Mouse (Mus musculus): ENCODE measurements around the gene Vmp1. TPM values are rescaled to one million over a fixed set of nuclear protein-coding genes. Genes with fewer than 3 reads are reported as not detected.

Gene Vmp1
- polyA plus RNA-seq, 1 experiment: 55.3 TPM

DNA sequence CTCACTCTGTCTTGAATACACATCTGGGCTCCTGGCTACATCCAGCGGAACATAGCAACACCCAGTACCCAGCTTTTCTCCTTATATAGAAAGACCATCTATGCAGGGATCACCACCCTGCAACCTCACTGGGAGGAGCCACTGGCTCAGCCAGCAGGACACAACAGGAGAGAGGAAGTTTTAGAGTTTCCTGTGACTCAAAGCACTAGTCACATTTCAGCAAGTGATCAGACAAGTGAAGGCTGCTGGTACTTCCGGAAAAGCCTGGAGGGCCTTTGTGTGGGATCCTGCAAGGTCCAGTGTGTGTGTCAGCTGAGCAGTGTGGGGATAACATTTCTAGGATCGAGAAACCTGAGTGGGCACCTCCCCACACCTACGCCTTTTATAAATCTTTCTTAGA lies 106.4 kb downstream of the Vmp1 start:
- H3K4me1 ChIP-seq (ENCODE audit: control insufficient read depth, insufficient read depth, low read length): peaks cover 37% of the 10 kb centered on the region
- H3K4me3 ChIP-seq (ENCODE audit: insufficient read depth, low read depth, low read length): no peak overlapping the region
- no peaks in the 10 kb centered on the region for H3K27me3 ChIP-seq (replicated peaks; ENCODE audit: control insufficient read depth, insufficient read depth, low read length)
- TF ChIP-seq CTCF (conservative IDR thresholded peaks at IDR 0.05; ENCODE audit: insufficient read depth, insufficient read length, low read depth, low read length): no peak
- no peak for TF ChIP-seq POLR2A (IDR thresholded peaks at IDR 0.05; ENCODE audit: low read depth, low read length)
- DNase-seq: peak; percentile 72
- WGBS: 57% methylated on average over 4 of the region's 4 CpGs
- H3K36me3 ChIP-seq (ENCODE audit: control insufficient read depth, insufficient read depth, low read length): no peaks in the 10 kb centered on the region
- 0 out of 2 replicates have a peak overlapping the region, but pooled peaks have one; percentile 18 for H3K27ac ChIP-seq (ENCODE audit: insufficient read depth, low read depth, low read length)

DNA sequence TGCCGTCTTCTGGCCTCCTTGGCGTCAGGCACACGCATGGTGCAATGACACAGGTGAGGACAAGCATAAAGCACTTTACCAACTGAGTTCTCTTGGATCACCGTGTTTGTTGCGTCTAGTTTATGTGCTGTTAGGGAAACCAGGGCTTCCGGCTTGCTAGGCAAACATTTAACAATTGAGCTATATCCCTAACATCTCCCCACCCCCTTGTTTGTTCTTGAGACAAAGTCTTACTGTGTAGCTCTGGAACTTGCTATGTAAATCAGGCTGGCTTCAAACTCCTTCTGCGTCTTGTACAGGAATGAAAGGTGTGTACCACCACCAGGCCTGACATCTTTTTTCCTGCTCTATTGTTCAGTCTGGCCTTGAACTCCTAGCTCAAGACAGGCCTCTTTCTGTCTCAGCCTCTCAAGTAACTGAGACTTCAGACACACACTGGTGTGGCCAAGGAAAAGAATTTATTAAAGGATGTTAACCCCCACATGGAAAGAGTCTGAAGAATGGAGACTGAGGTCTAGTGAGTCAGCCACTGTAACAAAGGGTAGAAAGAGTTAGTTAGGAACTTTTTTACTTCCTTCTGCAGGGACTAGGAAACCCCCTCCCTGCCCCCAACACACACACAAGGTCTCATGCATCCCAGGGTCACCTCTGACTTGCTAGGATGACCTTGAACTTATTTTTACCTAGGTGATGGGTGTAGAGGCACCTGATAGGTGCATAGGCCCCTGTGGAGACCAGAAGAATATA lies 107.8 kb downstream of the Vmp1 start:
- 83% methylated on average over 7 of the region's 7 CpGs for WGBS
- no peak for DNase-seq
- Histone ChIP-seq H3K4me1 (ENCODE audit: control insufficient read depth, insufficient read depth, low read length) (peaks cover 32% of the 10 kb centered on the region), H3K27me3 (replicated peaks; ENCODE audit: control insufficient read depth, insufficient read depth, low read length) (no peaks in the 10 kb centered on the region), H3K4me3 (ENCODE audit: insufficient read depth, low read depth, low read length) (no peak overlapping the region), H3K27ac (ENCODE audit: insufficient read depth, low read depth, low read length) (0 out of 2 replicates have a peak overlapping the region, but pooled peaks have one; percentile 26), H3K36me3 (ENCODE audit: control insufficient read depth, insufficient read depth, low read length) (no peaks in the 10 kb centered on the region)
- no peak for TF ChIP-seq CTCF (conservative IDR thresholded peaks at IDR 0.05; ENCODE audit: insufficient read depth, insufficient read length, low read depth, low read length)
- TF ChIP-seq POLR2A (IDR thresholded peaks at IDR 0.05; ENCODE audit: low read depth, low read length): no peak

DNA sequence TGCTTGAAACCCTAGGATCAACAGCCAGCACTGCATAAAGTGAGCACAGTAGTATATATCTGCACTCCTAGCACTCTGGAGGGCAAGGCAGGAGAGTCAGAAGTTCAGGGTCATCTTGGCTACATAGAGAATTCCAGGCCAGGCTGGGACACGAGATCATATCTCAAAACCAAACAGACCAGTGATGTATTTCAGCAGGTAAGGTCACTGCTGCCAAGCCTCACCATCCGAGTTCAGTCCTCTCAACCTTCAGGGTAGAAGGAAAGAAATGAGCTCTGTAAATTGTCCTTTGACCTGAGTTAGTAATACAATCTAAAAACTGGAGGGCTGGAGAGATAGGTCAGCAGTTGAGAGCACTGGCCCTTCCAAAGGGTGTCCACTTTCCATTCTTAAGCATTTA lies 109.2 kb downstream of the Vmp1 start:
- H3K36me3 ChIP-seq (ENCODE audit: control insufficient read depth, insufficient read depth, low read length): no peaks in the 10 kb centered on the region
- no peak overlapping the region for H3K27ac ChIP-seq (ENCODE audit: insufficient read depth, low read depth, low read length)
- 20% methylated on average over 2 of the region's 2 CpGs for WGBS
- H3K4me1 ChIP-seq (ENCODE audit: control insufficient read depth, insufficient read depth, low read length): peaks cover 23% of the 10 kb centered on the region
- H3K27me3 ChIP-seq (replicated peaks; ENCODE audit: control insufficient read depth, insufficient read depth, low read length): no peaks in the 10 kb centered on the region
- H3K4me3 ChIP-seq (ENCODE audit: insufficient read depth, low read depth, low read length): no peak overlapping the region
- TF ChIP-seq CTCF (conservative IDR thresholded peaks at IDR 0.05; ENCODE audit: insufficient read depth, insufficient read length, low read depth, low read length) (no peak), POLR2A (IDR thresholded peaks at IDR 0.05; ENCODE audit: low read depth, low read length) (no peak)
- peak; percentile 46 for DNase-seq

DNA sequence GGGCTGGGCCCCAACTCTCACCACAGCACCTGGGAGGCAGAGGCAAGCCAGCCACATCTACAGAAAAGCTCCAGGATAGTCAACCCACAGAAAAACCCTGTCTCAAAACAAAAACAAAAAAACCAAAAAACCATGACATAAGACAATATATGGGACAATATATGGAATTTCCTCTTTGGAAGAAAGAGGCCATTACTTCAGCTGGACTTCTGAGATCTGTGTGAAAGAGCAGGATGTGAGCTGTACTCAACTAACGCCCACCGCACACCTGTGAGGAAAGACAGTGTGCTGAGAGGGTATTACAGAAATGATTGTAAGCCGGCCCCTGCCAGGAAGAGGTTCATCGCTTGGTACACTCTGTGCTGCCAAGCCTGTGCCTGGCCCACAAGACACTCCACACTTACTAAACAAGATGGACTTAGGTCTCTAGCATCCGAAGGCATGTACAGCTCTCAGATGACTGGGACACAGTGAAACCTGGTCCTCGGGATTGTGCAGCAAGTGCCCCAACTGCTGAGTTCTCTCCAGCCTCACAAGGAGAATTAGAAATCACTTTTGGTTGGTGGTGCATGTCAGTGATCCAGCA lies 109.9 kb downstream of the Vmp1 start:
- peak; percentile 75 for DNase-seq
- H3K4me3 ChIP-seq (ENCODE audit: insufficient read depth, low read depth, low read length): no peak overlapping the region
- TF ChIP-seq CTCF (conservative IDR thresholded peaks at IDR 0.05; ENCODE audit: insufficient read depth, insufficient read length, low read depth, low read length): no peak
- no peak for TF ChIP-seq POLR2A (IDR thresholded peaks at IDR 0.05; ENCODE audit: low read depth, low read length)
- H3K4me1 ChIP-seq (ENCODE audit: control insufficient read depth, insufficient read depth, low read length): peaks cover 19% of the 10 kb centered on the region; the same call in 1 of the 2 replicates
- no peaks in the 10 kb centered on the region for H3K27me3 ChIP-seq (replicated peaks; ENCODE audit: control insufficient read depth, insufficient read depth, low read length)
- 49% methylated on average over 6 of the region's 6 CpGs for WGBS
- H3K27ac ChIP-seq (ENCODE audit: insufficient read depth, low read depth, low read length): peak overlapping the region; percentile 14; the same call in 1 of the 2 replicates
- H3K36me3 ChIP-seq (ENCODE audit: control insufficient read depth, insufficient read depth, low read length): no peaks in the 10 kb centered on the region

DNA sequence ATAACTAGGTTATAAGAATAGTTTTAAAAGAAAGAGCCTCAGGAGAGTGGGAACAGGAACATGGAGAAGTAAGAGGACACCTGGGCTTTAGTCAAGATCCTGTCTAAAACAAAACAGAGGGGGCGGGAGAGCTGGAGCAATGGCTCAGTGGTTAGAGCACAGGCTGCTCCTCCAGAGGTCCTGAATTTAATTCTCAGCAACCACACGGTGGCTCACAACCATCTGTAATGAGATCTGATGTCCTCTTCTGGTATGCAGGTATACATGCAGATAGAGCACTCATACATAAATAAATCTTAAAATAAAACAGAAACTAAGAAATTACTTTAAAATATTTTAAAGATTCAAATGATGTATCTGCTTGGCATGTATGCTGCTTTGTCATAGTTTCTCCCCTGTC lies 111.0 kb downstream of the Vmp1 start:
- H3K27ac ChIP-seq (ENCODE audit: insufficient read depth, low read depth, low read length): no peak overlapping the region
- no peaks in the 10 kb centered on the region for H3K27me3 ChIP-seq (replicated peaks; ENCODE audit: control insufficient read depth, insufficient read depth, low read length)
- TF ChIP-seq CTCF (conservative IDR thresholded peaks at IDR 0.05; ENCODE audit: insufficient read depth, insufficient read length, low read depth, low read length): no peak
- TF ChIP-seq POLR2A (IDR thresholded peaks at IDR 0.05; ENCODE audit: low read depth, low read length): no peak
- peaks cover 18% of the 10 kb centered on the region; the same call in 1 of the 2 replicates for H3K4me1 ChIP-seq (ENCODE audit: control insufficient read depth, insufficient read depth, low read length)
- DNase-seq: no peak
- no peak overlapping the region for H3K4me3 ChIP-seq (ENCODE audit: insufficient read depth, low read depth, low read length)
- WGBS: 63% methylated on average over 2 of the region's 2 CpGs
- H3K36me3 ChIP-seq (ENCODE audit: control insufficient read depth, insufficient read depth, low read length): no peaks in the 10 kb centered on the region

DNA sequence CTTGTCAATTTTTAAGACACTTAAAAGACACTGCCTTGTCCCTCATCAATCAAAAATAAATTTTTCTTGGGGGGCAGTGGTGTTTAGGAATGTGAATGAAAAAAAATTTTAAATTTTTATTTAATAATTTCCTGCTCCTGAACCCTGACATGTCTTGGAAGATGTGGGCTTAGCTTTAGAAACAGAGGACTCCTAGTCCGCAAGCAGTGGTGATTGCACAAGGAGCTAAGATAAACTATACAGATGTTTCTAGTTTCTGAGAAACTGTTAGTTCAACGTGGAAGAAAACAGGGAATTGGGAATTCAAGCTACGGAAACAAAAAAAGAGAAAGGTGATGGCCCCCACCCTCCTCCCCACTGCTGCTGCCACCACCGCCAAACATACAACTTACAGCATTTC lies 111.8 kb downstream of the Vmp1 start:
- 81% methylated on average over 4 of the region's 4 CpGs for WGBS
- peaks cover 17% of the 10 kb centered on the region; the same call in 1 of the 2 replicates for H3K4me1 ChIP-seq (ENCODE audit: control insufficient read depth, insufficient read depth, low read length)
- no peak for DNase-seq
- TF ChIP-seq POLR2A (IDR thresholded peaks at IDR 0.05; ENCODE audit: low read depth, low read length) (no peak), CTCF (conservative IDR thresholded peaks at IDR 0.05; ENCODE audit: insufficient read depth, insufficient read length, low read depth, low read length) (no peak)
- no peak overlapping the region for H3K4me3 ChIP-seq (ENCODE audit: insufficient read depth, low read depth, low read length)
- no peak overlapping the region for H3K27ac ChIP-seq (ENCODE audit: insufficient read depth, low read depth, low read length)
- no peaks in the 10 kb centered on the region for H3K27me3 ChIP-seq (replicated peaks; ENCODE audit: control insufficient read depth, insufficient read depth, low read length)
- H3K36me3 ChIP-seq (ENCODE audit: control insufficient read depth, insufficient read depth, low read length): no peaks in the 10 kb centered on the region
